Mouse (Mus musculus): ENCODE measurements around the gene Gm10337. TPM values are rescaled to one million over a fixed set of nuclear protein-coding genes. Genes with fewer than 3 reads are reported as not detected.

Gene Gm10337
- total RNA-seq, 2 experiments from 2014 or later = not detected

GRCm38 (mm10) chr15:102547478-102547877 lies 44.0 kb downstream of the Gm10337 start:
- no peak for DNase-seq (ENCODE audit: low spot score in 2 of 2)

GRCm38 (mm10) chr15:102552599-102552998 lies 49.1 kb downstream of the Gm10337 start:
- no peak for DNase-seq (ENCODE audit: low spot score in 2 of 2)

Other genes starting within 250 kb of the Gm10337 start
- 10 to 100 TPM; 11.3 to 13.7 TPM for gene Rarg, start 246.2 kb upstream of the Gm10337 start, total RNA-seq (2021)
- not detected for gene Gm9918, start 233.2 kb upstream of the Gm10337 start, total RNA-seq (2021)
- gene Mfsd5, start 224.3 kb upstream of the Gm10337 start, total RNA-seq (2021) = 10 to 100 TPM; 34.6 to 38.9 TPM
- 1 to 10 TPM in 1 of 2 experiments, under 1 TPM in 1; 0.64 to 1.4 TPM for gene Espl1, start 207.5 kb upstream of the Gm10337 start, total RNA-seq (2021)
- gene Pfdn5, start 177.6 kb upstream of the Gm10337 start, total RNA-seq (2021) = 100 to 1,000 TPM; 469 to 474 TPM
- 10 to 100 TPM; 69.4 to 72.5 TPM for gene Myg1, start 172.0 kb upstream of the Gm10337 start, total RNA-seq (2021)
- 10 to 100 TPM; 19.2 to 23.6 TPM for gene Aaas, start 153.0 kb upstream of the Gm10337 start, total RNA-seq (2021)
- gene Sp7, start 136.5 kb upstream of the Gm10337 start, total RNA-seq (2021) = under 1 TPM; 0.41 to 0.45 TPM
- gene Sp1, start 97.6 kb upstream of the Gm10337 start, total RNA-seq (2021) = 10 to 100 TPM; 25.7 to 26.3 TPM
- 1 to 10 TPM; 1.0 to 1.8 TPM for gene Amhr2, start 58.4 kb upstream of the Gm10337 start, total RNA-seq (2021)
- gene Prr13, start 44.7 kb upstream of the Gm10337 start, total RNA-seq (2021) = 10 to 100 TPM; 45.0 to 49.1 TPM
- gene Pcbp2, start 33.2 kb upstream of the Gm10337 start, total RNA-seq (2021) = 100 to 1,000 TPM; 495 to 508 TPM
- gene Map3k12, start 13.3 kb downstream of the Gm10337 start, total RNA-seq (2021) = 10 to 100 TPM; 88.1 to 90.2 TPM
- gene Tarbp2, start 14.5 kb downstream of the Gm10337 start, total RNA-seq (2021) = 10 to 100 TPM; 27.6 to 27.7 TPM
- 1 to 10 TPM; 2.4 to 2.6 TPM for gene Npff, start 21.2 kb downstream of the Gm10337 start, total RNA-seq (2021)
- 1 to 10 TPM in 1 of 2 experiments, not detected in 1; 1.6 TPM for gene Gm28047, start 121.3 kb downstream of the Gm10337 start, total RNA-seq (2021)
- 10 to 100 TPM; 35.7 to 42.6 TPM for gene Atf7, start 121.7 kb downstream of the Gm10337 start, total RNA-seq (2021)
- gene Atp5g2, start 168.6 kb downstream of the Gm10337 start, total RNA-seq (2021) = 10 to 100 TPM; 14.5 to 15.6 TPM
- 10 to 100 TPM; 86.9 to 92.4 TPM for gene Calcoco1, start 218.5 kb downstream of the Gm10337 start, total RNA-seq (2021)